Mouse (Mus musculus): ENCODE measurements around the gene Il20rb.
A peak's percentile ranks its signal among the peaks of the same experiment; 100 is the strongest.

Gene Il20rb

GRCm38 (mm10) chr9:100431355-100431754, 55.2 kb downstream of the Il20rb start:
- DNase-seq (ENCODE audit: extremely low spot score): no peak

GRCm38 (mm10) chr9:100430911-100431310, 55.7 kb downstream of the Il20rb start:
- DNase-seq (ENCODE audit: extremely low spot score): no peak

- no peak for DNase-seq (ENCODE audit: extremely low spot score)
These were observed 66.9 kb downstream of the Il20rb start for GRCm38 (mm10) chr9:100419644-100420043.

GRCm38 (mm10) chr9:100419103-100419502, 67.5 kb downstream of the Il20rb start:
- DNase-seq (ENCODE audit: extremely low spot score): no peak

- DNase-seq (ENCODE audit: extremely low spot score): peak; percentile 35
These were observed 69.8 kb downstream of the Il20rb start for GRCm38 (mm10) chr9:100416756-100417155.

GRCm38 (mm10) chr9:100416299-100416698, 70.3 kb downstream of the Il20rb start:
- no peak for DNase-seq (ENCODE audit: extremely low spot score)

- no peak for DNase-seq (ENCODE audit: extremely low spot score)
These were observed 71.1 kb downstream of the Il20rb start for GRCm38 (mm10) chr9:100415328-100415979.
